Mouse (Mus musculus) forebrain, embryonic 14.5 days (tissue): ENCODE measurements around the gene Cx3cr1. TPM values are rescaled to one million over a fixed set of nuclear protein-coding genes. Genes with fewer than 3 reads are reported as not detected.
A peak's percentile ranks its signal among the peaks of the same experiment; 100 is the strongest.

Source experiments
- ATAC-seq: fragments of 200-750 bp; cut with Nextera tagmentation; 2 replicates; pipeline ENCODE4 v1.8.0; 2017; ENCODE audit warnings: mild to moderate bottlenecking, moderate library complexity
- DNase-seq: peaks from one replicate; pipeline ENCODE4 v3.0.0-alpha.2; 2015; ENCODE audit warnings: low spot score
- H3K27ac ChIP-seq: fragments of 300-500 bp; sonication (generic); 2 replicates; pipeline ENCODE4 v1.5.1; 2014; ENCODE audit warnings: low read depth, mild to moderate bottlenecking, control low read depth, low read length, moderate library complexity
- H3K27me3 ChIP-seq: fragments of 300-500 bp; sonication (generic); replicated peaks from 2 replicates; pipeline ENCODE4 v1.6.1; 2014; ENCODE audit warnings: low read length, control low read depth, mixed read lengths; ENCODE audit not compliant: control insufficient read depth, insufficient read depth
- H3K36me3 ChIP-seq: fragments of 300-500 bp; sonication (generic); 2 replicates; pipeline ENCODE4 v1.6.1; 2014; ENCODE audit warnings: low read length, control low read depth; ENCODE audit not compliant: control insufficient read depth, insufficient read depth
- H3K4me1 ChIP-seq: fragments of 300-500 bp; sonication (generic); 2 replicates; pipeline ENCODE4 v1.6.1; 2014; ENCODE audit warnings: antibody characterized with exemption, low read length, control low read depth; ENCODE audit not compliant: control insufficient read depth, insufficient read depth
- H3K4me2 ChIP-seq: fragments of 300-500 bp; sonication (generic); 2 replicates; pipeline ENCODE4 v1.6.1; 2014; ENCODE audit warnings: mild to moderate bottlenecking, control low read depth, low read length
- H3K4me3 ChIP-seq: fragments of 300-500 bp; sonication (generic); 2 replicates; pipeline ENCODE4 v1.5.1; 2014; ENCODE audit warnings: low read depth, low read length, control low read depth
- H3K9ac ChIP-seq: fragments of 300-500 bp; sonication (generic); 2 replicates; pipeline ENCODE4 v1.6.1; 2014; ENCODE audit warnings: mild to moderate bottlenecking, low read length, control low read depth, moderate library complexity
- H3K9me3 ChIP-seq: fragments of 300-500 bp; sonication (generic); replicated peaks from 2 replicates; pipeline ENCODE4 v1.6.1; 2016; ENCODE audit warnings: low read length, control low read depth, mixed read lengths; ENCODE audit not compliant: control insufficient read depth
- WGBS: fragments of 180-500 bp; shearing (Covaris S2); extraction: QIAGEN DNeasy Blood & Tissue Kit; methylation state at CpG from one replicate; pipeline ENCODE4 v1.1.7; 2014; 5-methylcytosine and 5-hydroxymethylcytosine counted together
- polyA plus RNA-seq: library from polyadenylated mRNA; unstranded; fragments of >200 nt; fragmentation: Nextera tagmentation; extraction: Ambion mirVana; gene quantifications from 2 replicates; pipeline ENCODE4 v1.2.1, GENCODE M21; 2014

The Cx3cr1 gene
- polyA plus RNA-seq, 1 experiment from 2014 or later, result 2.5 TPM

DNA sequence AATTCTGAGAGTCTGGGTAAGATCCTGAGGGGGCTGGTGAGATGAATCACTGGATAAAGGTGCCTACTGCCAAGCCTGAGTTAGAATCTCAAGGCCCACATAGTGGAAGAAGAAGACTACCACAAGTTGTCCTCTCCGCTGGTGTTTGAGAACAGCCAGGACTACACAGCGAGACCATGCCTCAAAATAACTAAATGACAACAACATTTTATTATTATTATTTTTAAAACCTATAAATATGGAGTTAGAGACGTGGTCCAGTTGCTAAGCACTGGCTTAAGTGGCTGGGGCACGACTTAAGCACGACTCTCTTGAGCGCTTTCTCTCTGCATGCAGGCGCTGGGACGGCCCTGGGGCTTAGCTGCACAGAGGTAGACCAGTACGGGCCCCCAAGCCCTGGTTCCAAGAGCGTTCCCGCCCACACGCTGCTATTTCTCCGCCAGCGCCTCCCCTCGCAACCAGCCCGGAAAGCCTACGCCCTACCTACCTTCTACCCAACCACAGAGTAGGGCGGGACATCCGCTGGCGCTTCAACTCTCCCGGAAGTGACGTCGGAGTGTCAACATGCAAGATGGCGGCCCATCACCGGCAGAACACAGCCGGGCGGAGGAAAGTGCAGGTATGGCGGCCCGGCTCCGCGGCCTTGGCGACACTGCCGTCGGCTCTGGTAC is 175.2 kb downstream of the Cx3cr1 start, which contains the start of gene Wdr48:
TSS of gene Wdr48 (plus strand) at position 540 of the 671 bp plus-strand sequence.
- Histone ChIP-seq H3K9me3 (no peaks in the 10 kb centered on the region), H3K27ac (peak within 1 kb of the TSS; percentile 80), H3K4me1 (peaks cover 11% of the 10 kb centered on the region), H3K4me3 (peak within 1 kb of the TSS; percentile 96), H3K9ac (peak within 1 kb of the TSS; percentile 83), H3K4me2 (peak within 1 kb of the TSS; percentile 95), H3K27me3 (no peaks in the 10 kb centered on the region), H3K36me3 (no peaks in the 10 kb centered on the region)
- 5% methylated on average over 34 of the region's 34 CpGs for WGBS
- DNase-seq, result peak; percentile 100
- peak; percentile 99 for ATAC-seq

DNA sequence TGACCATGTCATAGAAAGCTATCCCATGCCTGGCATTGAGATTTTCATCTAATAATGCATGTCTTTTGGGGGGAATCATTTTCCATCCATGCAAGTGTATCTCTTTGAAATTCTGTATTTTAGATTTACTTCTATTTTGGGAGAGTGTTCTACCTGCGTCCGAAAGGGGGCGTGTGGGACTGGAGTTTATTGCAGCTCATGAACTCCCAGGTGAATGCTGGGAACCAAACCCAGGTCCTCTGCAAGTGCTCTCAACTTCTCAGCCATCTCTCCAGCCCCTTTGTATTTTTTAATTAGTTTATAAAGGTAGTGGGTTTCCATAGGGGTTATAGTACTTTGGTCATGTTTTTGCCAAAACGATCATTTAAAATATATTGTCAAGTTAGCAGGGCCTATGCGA is 175.8 kb downstream of the Cx3cr1 start:
- DNase-seq (no peak), ATAC-seq (no peak)
- no peak overlapping the region for H3K9ac ChIP-seq
- H3K36me3 ChIP-seq, result no peaks in the 10 kb centered on the region
- WGBS, result 88% methylated on average over 5 of the region's 5 CpGs
- no peaks in the 10 kb centered on the region for H3K27me3 ChIP-seq
- H3K4me3 ChIP-seq, result no peak overlapping the region; the same call in 1 of the 2 replicates
- H3K9me3 ChIP-seq, result no peaks in the 10 kb centered on the region
- H3K4me1 ChIP-seq, result peaks cover 17% of the 10 kb centered on the region
- peak overlapping the region; percentile 95 for H3K4me2 ChIP-seq
- H3K27ac ChIP-seq, result no peak overlapping the region

DNA sequence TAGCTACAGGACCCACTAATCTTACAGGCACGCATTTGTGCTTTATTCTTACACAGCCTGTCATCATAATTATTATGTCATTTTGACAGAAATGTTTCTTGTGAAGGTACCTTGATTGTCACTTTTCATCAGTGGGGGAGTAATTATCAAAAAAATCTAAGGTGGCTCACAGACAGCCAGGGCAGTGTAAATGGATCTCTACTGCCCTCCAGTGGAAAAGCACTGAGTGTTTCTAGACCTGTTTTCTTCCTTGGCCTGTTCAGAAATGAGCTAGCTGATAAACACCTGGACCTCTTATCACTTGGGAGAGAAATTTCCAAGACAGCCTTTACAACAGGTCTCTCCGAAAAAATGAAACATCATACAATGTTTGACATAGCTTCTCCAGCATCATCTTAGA is 179.0 kb downstream of the Cx3cr1 start:
- peaks cover 24% of the 10 kb centered on the region for H3K4me1 ChIP-seq
- H3K27me3 ChIP-seq, result no peaks in the 10 kb centered on the region
- 20% methylated on average over 2 of the region's 2 CpGs for WGBS
- no peak overlapping the region for H3K4me2 ChIP-seq
- DNase-seq (peak; percentile 75), ATAC-seq (no peak)
- no peak overlapping the region for H3K4me3 ChIP-seq
- H3K36me3 ChIP-seq, result no peaks in the 10 kb centered on the region
- no peak overlapping the region for H3K9ac ChIP-seq
- no peak overlapping the region for H3K27ac ChIP-seq
- no peaks in the 10 kb centered on the region for H3K9me3 ChIP-seq

DNA sequence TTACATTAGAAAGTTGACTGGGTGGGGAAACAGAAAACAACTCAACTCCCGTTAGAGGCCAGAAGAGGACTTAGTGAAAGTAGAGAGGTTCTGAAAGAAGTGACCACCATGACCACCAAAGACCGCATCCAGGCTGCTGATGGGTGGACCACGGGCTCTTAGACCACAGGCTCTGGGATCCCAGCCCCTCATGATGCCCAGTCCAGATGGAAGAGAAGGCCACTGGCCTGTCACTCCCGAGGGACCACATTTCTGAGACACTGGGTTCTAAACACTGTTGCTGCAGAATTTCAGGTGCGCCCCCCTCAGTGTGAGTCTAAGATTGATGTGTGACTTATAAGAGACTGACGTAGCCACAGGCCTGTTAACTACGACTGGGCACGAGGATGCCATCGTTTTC is 180.2 kb downstream of the Cx3cr1 start:
- Histone ChIP-seq H3K4me3 (no peak overlapping the region), H3K4me1 (peaks cover 20% of the 10 kb centered on the region), H3K36me3 (no peaks in the 10 kb centered on the region), H3K4me2 (peak overlapping the region; percentile 25; the same call in 1 of the 2 replicates), H3K9me3 (no peaks in the 10 kb centered on the region), H3K9ac (no peak overlapping the region), H3K27me3 (no peaks in the 10 kb centered on the region), H3K27ac (peak overlapping the region; percentile 82)
- DNase-seq, result no peak
- ATAC-seq, result peak; percentile 16; the same call in 1 of the 2 replicates
- 36% methylated on average over 9 of the region's 9 CpGs for WGBS

DNA sequence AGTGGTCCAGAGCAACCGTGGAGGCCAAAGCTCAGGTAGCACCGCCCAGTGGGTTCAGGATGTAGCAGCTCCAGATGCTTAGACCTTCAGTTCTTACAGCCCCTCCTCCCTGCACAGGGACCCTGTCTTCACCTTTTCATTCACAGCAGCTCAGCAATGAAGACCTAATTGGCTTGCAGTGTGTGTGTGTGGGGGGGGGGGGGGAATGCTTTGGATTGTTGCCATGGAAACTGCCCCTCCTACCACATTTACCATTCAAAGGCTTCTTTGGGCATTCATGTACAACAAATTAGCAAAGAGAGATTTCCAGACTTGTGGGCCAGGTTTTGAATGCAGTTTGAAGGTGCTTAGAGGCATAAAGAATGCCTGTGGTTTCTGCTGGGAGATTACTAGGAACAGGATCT is 180.8 kb downstream of the Cx3cr1 start:
- Histone ChIP-seq H3K36me3 (no peaks in the 10 kb centered on the region), H3K4me1 (peaks cover 20% of the 10 kb centered on the region), H3K27me3 (no peaks in the 10 kb centered on the region), H3K4me2 (peak overlapping the region; percentile 25), H3K27ac (peak overlapping the region; percentile 82), H3K9me3 (no peaks in the 10 kb centered on the region), H3K9ac (no peak overlapping the region), H3K4me3 (no peak overlapping the region)
- DNase-seq (peak; percentile 89), ATAC-seq (peak; percentile 88)
- 2% methylated on average over 2 of the region's 2 CpGs for WGBS

DNA sequence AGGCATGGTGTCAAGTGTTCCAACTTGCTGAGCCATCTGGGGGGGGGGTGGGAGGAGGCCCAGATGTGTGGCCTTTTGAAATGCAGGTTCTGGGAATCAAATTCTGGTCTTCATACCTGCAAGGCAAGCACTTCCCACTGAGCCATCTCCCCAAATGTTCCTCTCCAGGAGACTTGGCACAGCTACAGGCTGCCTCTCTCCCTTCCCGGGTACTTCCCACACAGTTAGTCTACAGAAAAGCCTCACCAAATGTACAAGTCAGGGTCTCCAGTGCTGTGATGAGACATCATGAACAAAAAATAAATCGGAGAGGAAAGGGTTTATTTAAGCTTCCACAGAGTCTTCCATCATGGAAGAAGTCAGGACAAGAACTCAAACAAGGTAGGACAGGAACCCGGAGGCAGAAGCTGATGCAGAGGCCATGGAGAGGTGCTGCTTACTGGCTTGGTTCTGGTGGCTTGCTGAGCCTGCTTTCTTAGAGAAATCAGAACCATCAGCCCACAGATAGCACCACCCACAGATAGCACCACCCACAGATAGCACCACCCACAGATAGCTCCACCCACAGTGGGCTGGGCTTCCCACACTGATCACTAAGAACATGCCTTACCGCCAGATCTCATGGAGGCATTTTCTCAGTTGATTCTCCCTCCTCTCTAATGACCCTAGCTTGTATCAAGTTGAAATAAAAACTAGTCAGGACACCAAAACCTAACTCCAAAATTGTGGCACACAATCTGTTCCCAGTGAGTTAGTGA is 182.4 kb downstream of the Cx3cr1 start:
- H3K9me3 ChIP-seq, result no peaks in the 10 kb centered on the region
- no peak for ATAC-seq
- H3K27me3 ChIP-seq, result no peaks in the 10 kb centered on the region
- no peak overlapping the region for H3K9ac ChIP-seq
- no peaks in the 10 kb centered on the region for H3K36me3 ChIP-seq
- H3K4me2 ChIP-seq, result no peak overlapping the region
- H3K4me3 ChIP-seq, result no peak overlapping the region
- peaks cover 20% of the 10 kb centered on the region for H3K4me1 ChIP-seq
- 81% methylated on average over 4 of the region's 4 CpGs for WGBS
- DNase-seq, result no peak
- H3K27ac ChIP-seq, result no peak overlapping the region

DNA sequence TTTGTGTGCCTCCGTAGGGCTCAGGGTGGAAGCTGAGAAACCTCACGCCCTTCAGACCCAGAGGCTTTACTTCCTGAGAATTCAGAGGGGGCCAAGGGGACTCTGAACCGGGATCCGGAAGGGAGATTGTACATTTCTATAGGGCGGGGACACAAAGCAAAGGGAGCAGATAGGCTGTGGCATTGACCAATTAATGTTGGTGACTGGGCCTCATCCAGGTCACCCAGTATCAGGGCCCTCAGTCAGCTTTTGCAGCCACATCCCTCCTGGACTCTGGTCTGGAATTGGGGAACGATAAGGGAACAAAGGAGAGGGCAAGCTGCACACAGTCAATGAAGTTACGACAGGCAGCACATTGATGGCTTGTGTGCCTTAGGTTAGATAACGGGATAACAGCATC is 215.5 kb downstream of the Cx3cr1 start:
- H3K4me1 ChIP-seq, result peaks cover 5% of the 10 kb centered on the region; the same call in 1 of the 2 replicates
- ATAC-seq, result no peak
- no peaks in the 10 kb centered on the region for H3K27me3 ChIP-seq
- no peak overlapping the region for H3K4me2 ChIP-seq
- DNase-seq, result no peak
- H3K9me3 ChIP-seq, result no peaks in the 10 kb centered on the region
- H3K9ac ChIP-seq, result no peak overlapping the region
- no peak overlapping the region for H3K27ac ChIP-seq
- H3K36me3 ChIP-seq, result no peaks in the 10 kb centered on the region
- 68% methylated on average over 8 of the region's 8 CpGs for WGBS
- H3K4me3 ChIP-seq, result no peak overlapping the region

DNA sequence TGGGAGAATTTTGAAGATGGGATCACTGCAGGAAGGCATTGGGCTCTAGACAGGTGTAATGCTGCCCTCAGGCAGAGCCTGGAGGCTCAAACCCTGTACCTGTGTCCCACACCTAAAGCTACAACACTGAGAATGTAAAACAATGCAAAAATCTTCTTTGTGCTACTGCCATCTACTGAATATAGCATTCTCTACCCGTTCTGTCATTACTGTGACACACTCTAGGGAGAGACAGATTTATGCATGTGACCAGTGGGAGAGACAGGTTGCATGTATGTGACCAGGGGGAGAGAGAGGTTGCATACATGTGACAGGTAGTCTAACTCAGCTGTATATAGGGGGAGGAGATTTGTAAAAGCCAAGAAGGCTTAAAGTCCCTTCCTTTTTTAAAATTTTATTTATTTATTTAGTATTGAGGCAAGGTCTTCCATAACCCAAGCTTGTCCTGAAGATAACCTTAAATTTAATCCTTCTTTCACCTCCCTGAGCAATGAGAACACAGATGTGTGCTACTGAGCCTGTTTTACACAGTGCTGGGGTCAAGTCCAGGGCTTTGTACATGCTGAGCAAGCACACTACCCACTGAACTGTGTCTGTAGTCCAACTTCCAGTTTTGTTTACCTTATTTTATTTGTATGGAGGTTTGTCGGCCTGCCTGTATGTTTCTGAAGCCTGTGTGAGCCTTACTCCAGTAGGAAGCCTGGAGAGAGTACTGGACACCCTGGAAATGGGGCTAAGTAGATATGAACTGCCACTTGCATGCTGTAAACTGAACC is 216.4 kb downstream of the Cx3cr1 start:
- ATAC-seq (no peak), DNase-seq (no peak)
- H3K27ac ChIP-seq, result peak overlapping the region; percentile 33; the same call in 1 of the 2 replicates

More for the DNA sequence above, 216.4 kb downstream of the Cx3cr1 start:
- Histone ChIP-seq H3K4me1 (peaks cover 11% of the 10 kb centered on the region; the same call in 1 of the 2 replicates), H3K27me3 (no peaks in the 10 kb centered on the region), H3K9me3 (no peaks in the 10 kb centered on the region), H3K36me3 (no peaks in the 10 kb centered on the region), H3K4me3 (no peak overlapping the region), H3K9ac (no peak overlapping the region), H3K4me2 (no peak overlapping the region)
- WGBS, result 77% methylated on average over 2 of the region's 2 CpGs
